Mouse (Mus musculus): ENCODE results near the gene Drd1.

GRCm38 (mm10) chr13:54062068-54062467, 6.6 kb upstream of the Drd1 start:
- TF ChIP-seq CTCF (IDR thresholded peaks at IDR 0.05; ENCODE audit: low read depth, low read length) (no peak), TAL1 (conservative IDR thresholded peaks at IDR 0.05; ENCODE audit: low read depth, low read length) (no peak), GATA1 (IDR thresholded peaks at IDR 0.05; ENCODE audit: borderline replicate concordance, low read length) (no peak), POLR2AphosphoS5 (IDR thresholded peaks at IDR 0.05; ENCODE audit: insufficient replicate concordance, low read depth, low read length) (no peak)

All from G1E (cell line).